Mouse (Mus musculus) mesoderm, embryonic 11.5 days (tissue): ENCODE measurements around the gene Arl13b.
A peak's percentile ranks its signal among the peaks of the same experiment; 100 is the strongest.

Experiments
- DNase-seq: peaks from one replicate; pipeline ENCODE4 v3.0.0-alpha.2; 2012; ENCODE audit warnings: low read depth, low spot score

Arl13b gene

DNA sequence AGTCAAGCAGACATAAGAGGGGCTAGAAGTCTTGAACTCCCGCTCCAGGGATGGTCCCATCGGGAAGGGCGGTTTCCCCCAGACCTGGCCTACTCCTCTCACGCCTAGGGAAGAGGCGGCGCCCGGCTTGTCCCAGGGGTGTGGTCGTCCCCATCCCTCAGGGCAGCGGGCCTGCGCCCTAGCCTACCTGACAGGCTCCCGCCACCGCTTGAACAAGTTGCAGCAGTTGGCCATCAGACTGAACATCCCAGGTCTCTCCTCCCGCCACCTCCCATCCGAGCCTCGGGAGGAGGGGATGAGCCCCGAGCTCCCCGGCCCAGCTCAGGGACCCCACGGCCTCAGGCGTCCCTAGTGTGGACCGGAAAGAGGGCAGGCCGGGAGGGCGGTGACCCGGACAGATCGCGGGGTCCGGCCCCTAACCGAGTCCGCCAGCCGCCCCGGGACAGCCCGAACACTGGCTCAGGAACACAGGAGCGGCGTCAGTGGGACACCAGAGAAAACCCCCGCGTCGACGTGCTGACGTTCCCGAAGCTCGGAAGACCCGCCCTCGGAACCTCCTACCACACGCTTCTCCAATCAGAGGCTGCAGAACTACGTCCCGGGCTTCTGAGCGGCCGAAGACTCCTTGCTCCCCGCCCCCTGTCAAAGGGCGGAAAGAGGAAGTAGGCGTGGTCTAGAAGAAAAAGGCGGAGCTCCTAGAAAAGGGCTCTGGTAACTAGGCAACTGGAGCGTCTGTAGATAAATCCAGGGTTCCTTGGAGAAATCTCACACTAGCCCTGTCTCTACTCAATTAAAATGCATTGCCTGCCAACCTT, at the start of gene Arl13b:
TSS of gene Arl13b (minus strand) at position 543 of the 815 bp plus-strand sequence.
- DNase-seq = peak; percentile 98

DNA sequence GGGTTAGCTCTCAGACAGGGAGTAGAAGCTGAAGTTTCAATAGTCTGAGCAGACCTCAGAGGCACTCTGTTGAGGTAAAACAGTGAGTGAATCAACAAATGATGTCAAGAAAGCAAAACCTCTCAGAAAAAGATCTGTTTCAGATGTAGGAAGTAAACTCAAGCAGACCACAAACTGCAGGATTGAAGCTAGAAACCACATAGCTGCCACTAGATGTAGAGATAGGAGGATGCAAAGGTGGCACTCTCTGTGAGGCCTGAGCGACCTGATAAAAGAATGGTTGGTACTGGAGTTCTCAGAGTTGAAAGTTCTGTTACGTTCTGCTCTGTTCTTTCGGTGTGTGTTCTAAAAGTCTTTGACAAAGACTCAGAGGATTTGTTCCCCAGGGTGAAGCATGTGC, 49.0 kb upstream of the Arl13b start:
- no peak for DNase-seq

DNA sequence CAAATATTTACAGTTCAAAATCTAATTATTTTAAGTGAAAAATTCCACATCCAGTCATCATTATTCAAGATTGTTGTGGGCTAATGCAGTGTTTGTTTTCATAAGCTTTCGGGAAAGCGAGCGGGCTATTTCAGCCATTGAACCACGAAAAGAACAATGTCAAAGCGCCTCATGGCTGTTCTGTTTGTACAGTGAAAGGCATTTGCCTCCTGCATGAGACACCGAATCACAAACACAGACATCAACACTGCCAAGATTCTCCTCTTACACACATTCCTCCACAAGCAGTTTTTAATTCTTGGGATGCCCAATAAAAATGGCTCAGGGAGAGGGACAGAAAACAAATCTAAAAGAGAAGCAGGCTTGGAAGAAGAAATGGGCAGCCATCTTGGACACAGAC, 27.2 kb upstream of the Arl13b start:
- no peak for DNase-seq

DNA sequence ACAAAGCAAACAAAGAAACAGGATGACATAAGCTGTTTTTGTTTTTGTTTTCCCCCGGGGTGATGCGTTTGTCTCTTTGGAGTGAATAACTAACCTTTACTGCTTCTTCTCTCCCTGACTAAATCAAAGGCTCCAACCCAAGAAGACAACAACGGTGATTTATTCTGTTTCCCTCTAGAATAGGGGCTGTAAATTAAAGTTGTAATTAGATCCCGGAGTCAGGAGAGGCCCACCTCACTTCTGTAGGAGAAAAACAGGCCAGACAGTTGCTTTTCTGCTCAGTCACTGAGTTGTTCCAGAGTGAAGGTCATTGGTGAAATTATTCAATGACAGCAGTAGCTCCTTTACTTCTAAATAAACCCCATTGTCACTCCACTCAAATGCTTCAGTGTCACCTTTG, 26.3 kb upstream of the Arl13b start:
- DNase-seq = peak; percentile 37

DNA sequence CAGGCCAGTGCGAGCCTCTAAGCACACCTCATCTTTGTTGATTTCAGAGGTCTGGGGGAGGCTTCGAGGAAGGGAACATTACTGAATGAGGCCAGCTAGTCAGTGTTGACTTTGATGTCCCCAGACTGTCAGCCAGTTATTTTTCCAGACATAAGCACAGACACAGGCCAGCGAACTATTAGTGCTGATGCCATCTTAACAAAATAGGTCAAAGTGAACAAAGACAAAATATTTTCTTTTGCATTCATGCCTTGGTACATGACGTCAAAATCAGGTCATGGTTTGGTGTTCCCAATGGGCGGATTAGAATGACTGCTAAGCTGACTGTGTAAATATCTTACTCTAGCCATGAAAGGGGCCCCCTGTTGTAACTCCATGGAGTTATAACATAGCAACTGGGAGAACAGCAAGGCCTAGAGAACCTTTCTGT, 25.9 kb upstream of the Arl13b start:
- peak; percentile 16 for DNase-seq

DNA sequence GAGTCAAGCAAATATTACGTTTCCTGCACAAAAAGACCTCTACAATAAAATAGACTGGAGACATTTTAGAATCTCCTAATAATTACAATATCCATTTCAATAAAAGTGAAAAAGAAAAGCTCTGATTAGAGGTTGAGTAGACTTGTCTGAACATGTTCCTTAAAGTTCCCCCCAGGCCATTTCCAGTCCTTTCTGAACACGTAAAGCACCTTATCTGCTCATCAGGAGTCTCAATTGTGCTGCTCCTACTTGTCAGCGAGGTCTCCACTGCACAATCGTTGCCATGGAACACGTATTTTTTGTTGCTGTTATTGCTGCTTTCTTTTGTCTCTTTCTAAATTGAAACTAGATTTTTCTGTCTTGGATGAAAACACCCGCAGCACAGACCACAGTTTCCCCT, 14.6 kb upstream of the Arl13b start:
- DNase-seq = no peak

DNA sequence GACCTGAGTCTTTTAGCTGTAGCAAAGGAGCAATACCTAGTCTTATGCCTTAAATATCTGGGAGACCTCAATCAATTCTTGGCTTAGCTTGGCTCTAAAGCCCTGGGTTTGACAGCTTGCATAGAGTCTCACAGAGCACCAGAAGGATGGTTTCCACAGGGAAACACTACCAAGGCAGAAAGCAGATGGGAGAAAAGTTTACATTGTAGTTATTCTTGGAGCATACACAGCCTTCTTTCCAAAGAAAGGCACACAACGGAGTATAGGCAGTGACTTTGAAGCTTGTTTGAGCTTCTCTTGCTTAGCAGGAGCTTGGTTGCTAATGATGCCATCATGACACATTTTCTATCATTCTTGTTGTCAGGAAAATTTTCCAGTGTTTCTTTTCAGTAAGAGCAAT, 13.3 kb upstream of the Arl13b start:
- DNase-seq = no peak

DNA sequence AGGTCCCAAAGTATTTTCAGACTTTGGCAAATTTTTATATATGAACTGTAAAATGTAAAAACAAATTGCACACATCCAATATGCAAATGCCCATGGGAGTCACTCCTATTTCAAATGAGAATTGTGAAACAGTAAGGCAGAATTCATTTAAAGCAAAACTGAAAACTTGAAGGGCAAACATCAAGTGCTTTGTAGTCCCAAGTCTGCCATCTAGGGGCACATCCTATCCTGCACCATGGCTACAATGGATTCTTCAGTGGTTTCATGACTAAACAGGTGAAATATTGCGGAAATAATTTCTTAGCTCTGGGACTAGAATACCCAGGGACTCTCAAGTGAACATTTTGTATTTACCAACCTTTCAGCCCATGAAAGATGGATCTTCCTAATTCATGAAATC, 11.2 kb upstream of the Arl13b start:
- no peak for DNase-seq

DNA sequence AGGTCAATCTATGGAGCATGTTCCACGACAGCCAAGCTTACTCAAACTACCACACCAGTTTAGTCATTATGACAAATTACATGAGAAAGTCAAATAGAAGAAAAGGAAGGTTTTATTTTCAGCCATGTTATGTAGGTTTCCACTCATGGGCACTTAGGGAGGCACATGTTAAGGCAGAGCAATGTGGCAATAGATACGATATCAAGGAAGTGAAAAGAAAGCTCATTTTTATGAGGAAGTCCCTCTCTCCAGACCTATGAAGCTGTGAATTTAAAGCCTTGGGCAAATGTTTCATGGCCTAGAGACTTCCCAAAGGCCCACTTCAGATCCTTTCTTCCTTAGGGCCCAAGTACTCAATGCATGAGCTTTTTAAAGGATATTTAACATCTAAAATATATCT, 10.7 kb upstream of the Arl13b start:
- no peak for DNase-seq

DNA sequence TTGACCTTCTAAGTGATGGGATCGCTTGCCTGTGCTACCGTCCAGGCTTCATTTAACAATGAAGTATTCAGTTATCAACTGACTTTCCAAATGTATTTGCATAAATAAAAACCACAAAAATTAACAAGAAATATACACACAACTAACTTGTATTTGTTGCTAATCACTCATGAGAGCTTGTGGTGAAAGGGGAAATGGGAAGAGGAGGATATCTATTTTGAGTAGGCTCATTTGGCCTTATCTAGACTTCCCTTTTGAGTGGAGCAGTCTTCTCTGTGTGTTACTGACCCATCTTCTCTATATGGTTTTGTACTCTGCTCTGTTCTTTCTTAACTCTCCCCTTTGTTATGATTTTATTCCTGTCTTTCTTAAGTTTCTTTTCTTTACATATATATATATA, 9.4 kb upstream of the Arl13b start:
- no peak for DNase-seq

DNA sequence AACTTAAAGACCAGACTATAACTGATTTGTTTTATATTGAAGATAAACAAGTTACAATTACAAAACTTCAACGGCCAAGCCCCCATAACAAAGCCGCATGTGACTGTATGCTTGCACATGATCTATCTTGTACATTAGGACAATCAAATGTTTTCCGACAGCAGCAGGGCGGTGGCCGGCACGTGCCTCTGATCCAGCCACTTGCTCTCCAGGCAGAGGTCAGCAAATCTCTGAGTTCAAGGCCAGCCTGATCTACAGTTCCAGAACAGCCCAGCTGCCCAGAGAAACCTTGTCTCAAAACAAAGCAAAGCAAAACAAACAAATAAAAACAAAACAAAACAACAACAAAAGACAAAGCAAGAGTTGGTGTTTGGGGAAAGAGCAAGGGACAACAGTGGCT, 8.5 kb upstream of the Arl13b start:
- DNase-seq = no peak

DNA sequence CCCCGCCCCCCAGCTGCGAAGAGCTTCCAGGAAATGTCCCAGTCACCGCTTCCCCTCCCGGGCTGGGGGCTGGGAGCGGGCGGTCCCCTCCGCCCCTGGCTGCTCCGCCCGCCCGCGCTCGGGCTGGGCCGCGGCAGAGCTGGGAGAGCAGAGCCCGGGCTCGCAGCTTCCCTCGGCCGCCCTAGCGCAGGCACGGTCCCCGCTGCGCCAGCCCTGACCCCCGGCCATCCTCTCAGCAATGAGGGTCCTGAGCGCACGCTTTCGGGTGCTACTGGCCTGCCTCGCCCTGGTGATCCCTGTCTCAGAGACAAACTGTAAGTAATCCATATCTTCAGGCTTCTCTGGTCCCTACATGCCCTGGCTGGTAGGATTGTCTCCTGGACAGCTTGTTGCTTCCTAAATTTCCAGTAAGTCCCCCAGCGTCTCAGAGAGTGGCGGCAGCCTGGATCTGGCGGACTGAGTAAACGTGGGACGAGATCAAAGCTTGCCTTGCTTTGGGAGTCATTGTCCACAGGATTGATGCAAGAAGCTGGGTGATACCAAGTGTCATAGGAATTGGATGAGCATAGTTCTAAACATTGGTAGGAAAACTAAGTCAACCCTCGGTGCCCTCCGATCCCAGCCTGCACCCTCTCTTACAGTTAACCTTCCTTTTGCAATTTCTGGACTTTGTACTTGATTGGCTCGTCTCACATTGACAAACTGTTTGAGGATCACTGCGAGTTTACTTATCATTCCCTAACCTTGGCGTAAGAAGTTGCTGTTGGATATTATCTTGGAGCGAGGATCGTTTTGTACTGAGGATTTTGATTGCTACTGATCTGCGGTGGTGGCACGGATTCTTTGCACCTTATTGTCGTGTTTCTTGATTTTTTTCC, 7.6 kb upstream of the Arl13b start, which contains the start of gene Pros1:
TSS of gene Pros1 (plus strand) at position 117 of the 878 bp plus-strand sequence.
- peak; percentile 59 for DNase-seq

DNA sequence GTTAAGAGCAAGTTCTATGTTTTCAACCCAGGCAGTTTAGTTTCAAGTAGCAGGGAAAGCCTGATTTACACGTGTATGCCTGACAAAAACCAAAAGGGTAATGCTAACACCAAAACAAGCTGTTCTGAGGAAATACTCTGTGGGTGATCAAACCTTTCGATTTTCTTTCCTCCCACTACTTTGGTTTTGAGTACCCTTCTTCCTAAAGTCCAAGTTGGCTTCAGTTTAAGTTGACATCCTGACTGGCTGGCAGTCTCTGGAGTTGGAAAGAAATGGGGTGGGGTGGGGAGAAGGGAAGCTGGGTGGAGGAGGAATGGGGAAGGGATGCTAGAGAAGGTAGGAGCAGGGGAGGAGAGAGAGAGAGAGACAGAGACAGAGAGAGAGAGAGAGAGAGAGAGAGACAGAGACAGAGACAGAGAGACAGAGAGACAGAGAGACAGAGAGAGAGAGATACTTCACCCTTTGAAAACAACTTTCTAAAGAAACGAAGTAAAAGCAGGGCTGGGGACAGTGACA, 6.8 kb upstream of the Arl13b start:
- no peak for DNase-seq

DNA sequence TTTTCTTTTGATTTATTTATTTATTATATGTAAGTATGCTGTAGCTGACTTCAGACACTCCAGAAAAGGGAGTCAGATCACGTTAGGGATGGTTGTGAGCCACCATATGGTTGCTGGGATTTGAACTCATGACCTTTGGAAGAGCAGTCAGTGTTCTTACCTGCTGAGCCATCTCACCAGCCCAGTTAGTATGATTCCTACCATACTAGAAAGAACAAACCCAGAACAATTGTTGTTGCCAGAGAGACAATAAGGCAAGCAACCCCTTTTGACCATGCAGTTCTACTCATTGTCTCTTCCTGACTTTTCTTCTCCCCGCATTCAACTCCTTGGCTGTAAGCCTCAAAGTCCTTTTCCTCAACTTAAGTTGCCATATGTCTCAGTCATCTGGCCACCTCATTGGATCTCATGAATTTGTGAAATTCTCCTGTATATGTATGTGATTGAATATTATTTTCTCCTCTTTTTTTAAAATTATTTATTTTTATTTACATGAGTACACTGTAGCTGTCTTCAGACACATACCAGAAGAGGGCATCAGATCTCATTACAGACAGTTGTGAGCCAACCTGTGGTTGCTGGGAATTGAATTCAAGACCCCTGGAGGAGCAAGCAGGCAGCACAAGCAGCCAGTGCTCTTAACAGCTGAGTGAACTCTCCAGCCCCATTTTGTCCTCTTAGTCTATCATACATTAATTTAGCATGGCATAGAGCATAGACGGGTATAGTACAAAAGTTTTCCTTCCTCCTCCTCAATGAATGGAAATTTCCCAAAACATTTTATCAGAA, 5.8 kb upstream of the Arl13b start:
- no peak for DNase-seq

DNA sequence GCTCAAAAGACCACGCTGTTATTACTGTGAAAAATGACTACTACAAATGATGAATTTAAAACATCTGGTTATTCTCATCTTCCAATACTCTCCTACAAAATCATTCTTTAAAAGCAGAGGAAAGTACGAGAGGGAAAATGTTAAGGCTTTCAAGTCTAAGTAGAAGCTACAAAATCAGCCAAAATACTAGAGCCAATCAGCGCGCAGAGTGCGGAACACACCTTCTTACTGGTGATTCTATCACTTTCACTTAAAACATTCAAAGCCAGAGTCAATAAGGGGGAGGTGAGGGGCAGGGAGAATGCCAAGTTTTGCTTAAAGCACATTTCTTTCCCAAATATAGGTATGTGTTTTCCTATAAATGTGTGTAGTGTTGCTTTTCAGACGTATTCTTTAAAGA, 1.5 kb downstream of the Arl13b start:
- no peak for DNase-seq

DNA sequence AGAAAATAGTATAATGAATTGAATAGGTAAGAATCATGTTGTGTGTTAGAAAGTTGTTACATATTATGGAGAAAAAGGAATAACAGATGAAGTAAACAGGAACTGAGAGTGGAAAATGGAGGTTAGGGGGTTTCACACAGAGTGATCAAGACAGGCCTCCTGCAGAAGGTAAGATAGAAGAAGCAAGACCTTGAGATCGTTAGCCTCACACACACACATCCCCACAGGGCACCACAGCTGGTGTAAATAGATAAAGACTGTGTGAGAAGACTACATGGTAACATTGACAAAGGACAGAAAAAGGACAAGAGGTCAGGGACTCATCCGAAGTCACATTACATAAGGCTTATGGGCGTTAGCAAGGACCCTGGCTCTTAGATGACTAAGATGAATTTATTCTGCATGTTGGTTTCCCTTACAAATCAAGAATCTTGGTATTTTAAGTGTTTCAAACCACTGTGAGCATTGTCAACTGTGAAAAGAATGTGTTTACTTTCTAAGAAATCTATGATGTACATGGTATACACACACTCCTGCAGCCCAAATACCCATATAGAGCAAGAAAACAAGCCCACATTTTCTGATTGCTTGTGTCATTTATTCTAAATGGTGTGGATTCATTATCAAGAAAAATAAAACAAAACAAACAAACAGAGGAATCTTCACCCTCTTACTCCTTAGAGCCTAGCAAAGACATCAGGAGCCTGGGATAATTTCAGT, 12.7 kb downstream of the Arl13b start:
- DNase-seq = no peak

DNA sequence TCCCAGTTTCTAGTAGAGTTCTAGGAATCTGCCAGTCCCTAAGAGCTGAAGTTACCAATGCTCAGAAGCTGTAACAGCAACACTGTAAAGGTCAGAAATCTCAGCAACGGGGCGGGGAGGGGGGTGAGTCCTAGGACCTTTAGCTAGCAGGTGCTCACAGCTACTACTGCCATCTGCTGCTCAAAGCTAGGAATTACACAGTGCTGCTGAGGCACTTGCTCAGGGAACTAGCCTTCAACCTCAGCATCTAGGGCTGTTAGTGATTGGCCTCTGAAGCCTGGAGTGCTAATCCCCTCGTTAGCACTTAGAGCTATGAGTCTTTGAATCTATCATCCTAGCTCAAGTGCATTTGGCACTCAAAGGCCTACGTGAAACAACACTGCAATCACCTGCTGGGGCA, 14.4 kb downstream of the Arl13b start:
- DNase-seq = peak; percentile 54

DNA sequence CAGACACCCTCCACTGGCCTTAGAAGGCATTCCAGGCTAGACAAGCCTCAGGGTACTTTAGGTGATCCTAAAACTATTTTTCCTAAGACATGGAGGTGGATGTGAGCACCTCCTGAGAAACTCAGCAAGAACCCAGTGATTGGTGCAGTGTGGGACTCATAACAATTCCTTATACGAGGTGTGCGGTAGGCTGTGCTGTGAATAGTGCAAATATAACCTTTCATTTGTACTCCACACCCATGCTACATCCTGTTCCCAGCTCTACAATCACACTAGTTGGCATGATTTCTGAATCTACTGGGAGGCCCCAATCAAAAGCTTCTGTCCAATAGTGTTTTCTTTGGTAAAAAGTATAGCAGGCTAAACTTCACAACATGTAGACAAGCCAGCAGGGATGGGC, 14.8 kb downstream of the Arl13b start:
- no peak for DNase-seq

DNA sequence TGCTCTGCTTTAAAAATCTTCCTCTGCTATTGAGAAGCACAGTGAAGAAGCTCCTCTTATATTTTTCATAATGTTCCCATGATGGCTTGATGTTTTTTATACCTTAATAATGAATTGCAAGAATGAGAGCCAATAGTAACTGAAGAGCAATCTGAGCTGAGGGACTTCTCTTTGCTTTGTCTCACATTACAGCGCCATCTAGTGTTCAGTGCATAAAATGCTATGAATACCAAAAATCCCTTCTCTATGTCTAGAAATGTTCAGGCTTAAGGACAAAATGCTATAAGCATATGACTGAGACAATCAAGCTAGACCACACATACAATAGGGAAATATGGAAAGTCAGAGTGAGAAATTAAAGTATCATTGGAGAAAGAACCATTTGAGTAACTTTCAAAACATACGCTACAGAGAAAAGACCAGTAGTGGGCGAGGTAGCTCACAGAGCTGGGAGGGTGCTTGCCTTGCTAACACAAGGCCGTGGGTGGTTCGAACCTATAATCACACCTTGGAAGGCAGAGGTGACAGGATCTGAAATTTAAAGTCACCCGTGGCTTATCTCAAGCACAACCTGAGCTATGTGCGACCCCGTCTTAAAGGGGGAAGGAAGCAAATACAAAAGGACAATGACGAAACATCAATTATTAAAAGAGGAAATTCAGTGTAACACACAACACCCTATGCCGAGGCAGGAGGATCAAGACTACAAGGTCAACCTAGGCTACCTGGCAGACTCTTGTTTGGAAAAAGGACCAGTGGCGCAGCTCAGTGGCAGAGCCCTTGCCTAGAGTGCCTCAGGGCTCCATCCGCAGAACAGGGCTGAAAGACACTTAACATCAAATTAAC, 20.5 kb downstream of the Arl13b start:
- peak; percentile 59 for DNase-seq

DNA sequence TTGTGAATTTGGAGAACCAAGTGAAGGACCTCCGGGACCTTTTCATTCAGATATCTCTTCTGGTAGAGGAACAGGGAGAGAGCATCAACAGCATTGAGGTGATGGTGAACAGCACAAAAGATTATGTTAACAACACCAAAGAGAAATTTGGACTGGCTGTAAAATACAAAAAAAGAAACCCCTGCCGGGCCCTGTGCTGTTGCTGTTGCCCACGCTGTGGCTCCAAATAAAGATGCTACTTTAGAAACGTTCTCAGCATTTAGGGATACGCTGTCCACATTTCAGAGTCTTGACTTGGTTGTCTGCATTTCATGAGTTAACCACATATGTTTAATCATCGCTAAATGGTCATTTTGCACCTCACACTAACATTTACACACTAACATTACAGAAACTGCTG, 24.4 kb downstream of the Arl13b start:
- no peak for DNase-seq
